8 mouse cellular contexts compared by ENCODE assay signal in genomic region chr2:118663804-118664766, GRCm38 (mm10). TPM values are rescaled to one million over a fixed set of nuclear protein-coding genes. Genes with fewer than 3 reads are reported as not detected.
DNase-seq lines count a peak whose midpoint lies in the region; ATAC-seq and TF ChIP-seq lines count a peak whose summit lies in the region.
"Had no signal": no experiment of that assay in that cellular context is flagged by ENCODE, and none has a peak within 500 bp of the region (broad histone marks: within the 10 kb centered on the region; RNA-seq: fewer than 3 reads in every experiment).

No protein-coding gene starts in this region.

- H3K4me2 ChIP-seq in forebrain, embryonic 14.5 days (ENCODE audit: low read length) = peak overlapping the region; percentile 68
- peak overlapping the region; percentile 62 for H3K4me2 ChIP-seq in intestine, embryonic 14.5 days (ENCODE audit: low read length)
- H3K4me2 ChIP-seq in liver, embryonic 16.5 days (ENCODE audit: low read depth, low read length) = peak overlapping the region; percentile 91

- H3K27me3 ChIP-seq in spleen, adult 2 months (ENCODE audit: control insufficient read depth, insufficient read depth, low read length) = 0 out of 2 replicates have a peak, but pooled peaks cover 3% of the 10 kb centered on the region
- 0 out of 2 replicates have a peak, but pooled peaks cover 3% of the 10 kb centered on the region for H3K27me3 ChIP-seq in forebrain, embryonic 14.5 days (replicated peaks; ENCODE audit: control insufficient read depth, insufficient read depth, low read length)
- H3K27me3 ChIP-seq in intestine, embryonic 14.5 days (replicated peaks; ENCODE audit: control insufficient read depth, insufficient read depth, low read length) = peaks cover 17% of the 10 kb centered on the region
- no peaks in the 10 kb centered on the region for H3K27me3 ChIP-seq in liver, embryonic 16.5 days (ENCODE audit: control insufficient read depth, insufficient read depth, low read depth, low read length)
- no peaks in the 10 kb centered on the region for H3K27me3 ChIP-seq in small intestine, adult 2 months (ENCODE audit: control insufficient read depth, insufficient read depth, low read length)

- no peak for DNase-seq in spleen, adult 2 months (ENCODE audit: low read depth in 1 of 2, low spot score in 2 of 2)
- no peak for DNase-seq in spleen, adult 18-20 months
- no peak for DNase-seq in forebrain, embryonic 14.5 days (ENCODE audit: low spot score)
- peak; percentile 73 for DNase-seq in intestine, embryonic 14.5 days (ENCODE audit: low spot score)
- DNase-seq in ovary, postnatal 10 days (ENCODE audit: low spot score) = no peak

- H3K36me3 ChIP-seq in spleen, adult 2 months (ENCODE audit: control insufficient read depth, insufficient read depth, low read length) = no peaks in the 10 kb centered on the region
- no peaks in the 10 kb centered on the region for H3K36me3 ChIP-seq in forebrain, embryonic 14.5 days (ENCODE audit: control insufficient read depth, insufficient read depth, low read length)
- no peaks in the 10 kb centered on the region for H3K36me3 ChIP-seq in intestine, embryonic 14.5 days (ENCODE audit: control insufficient read depth, insufficient read depth, low read length)
- H3K36me3 ChIP-seq in liver, embryonic 16.5 days (ENCODE audit: control insufficient read depth, insufficient read depth) = no peaks in the 10 kb centered on the region
- H3K36me3 ChIP-seq in small intestine, adult 2 months (ENCODE audit: control insufficient read depth, insufficient read depth, low read length) = no peaks in the 10 kb centered on the region

- H3K27ac ChIP-seq in spleen, adult 2 months (ENCODE audit: insufficient read depth, low read length) = no peak overlapping the region
- H3K27ac ChIP-seq in forebrain, embryonic 14.5 days (ENCODE audit: low read depth, low read length) = 0 out of 2 replicates have a peak overlapping the region, but pooled peaks have one; percentile 17
- H3K27ac ChIP-seq in intestine, embryonic 14.5 days (ENCODE audit: low read depth) = no peak overlapping the region
- H3K27ac ChIP-seq in liver, embryonic 16.5 days (ENCODE audit: low read length) = no peak overlapping the region
- H3K27ac ChIP-seq in small intestine, adult 2 months (ENCODE audit: insufficient read depth, low read depth, low read length) = no peak overlapping the region
- H3K27ac ChIP-seq: macrophage had no signal

- TF ChIP-seq CTCF in spleen, adult 2 months (IDR thresholded peaks at IDR 0.05; ENCODE audit: extremely low read depth, insufficient read depth, insufficient read length, insufficient replicate concordance) = no peak
- no peak for TF ChIP-seq CTCF in small intestine, adult 2 months (IDR thresholded peaks at IDR 0.05; ENCODE audit: extremely low read depth, insufficient read length, insufficient replicate concordance, low read depth, low read length)

- WGBS in spleen, adult 2 months = 84% methylated on average over 19 of the region's 19 CpGs
- 48% methylated on average over 19 of the region's 19 CpGs for WGBS in forebrain, embryonic 14.5 days
- 51% methylated on average over 19 of the region's 19 CpGs for WGBS in intestine, embryonic 14.5 days
- WGBS in liver, embryonic 16.5 days (ENCODE audit: insufficient replicate concordance) = 54% methylated on average over 19 of the region's 19 CpGs
- WGBS in small intestine, adult 2 months = 48% methylated on average over 19 of the region's 19 CpGs

- peak overlapping the region; percentile 67 for H3K9ac ChIP-seq in forebrain, embryonic 14.5 days (ENCODE audit: low read length)
- no peak overlapping the region for H3K9ac ChIP-seq in intestine, embryonic 14.5 days (ENCODE audit: low read length)
- H3K9ac ChIP-seq in liver, embryonic 16.5 days (ENCODE audit: low read depth, low read length) = peak overlapping the region; percentile 69

- ATAC-seq in forebrain, embryonic 14.5 days = peak; percentile 26; the same call in 1 of the 2 replicates
- peak; percentile 33; the same call in 1 of the 2 replicates for ATAC-seq in intestine, embryonic 14.5 days (replicated peaks; ENCODE audit: low FRiP score, low TSS enrichment, low read depth)
- ATAC-seq in liver, embryonic 16.5 days (ENCODE audit: low read depth) = no peak

- H3K4me3 ChIP-seq in spleen, adult 2 months (ENCODE audit: extremely low read depth, insufficient read depth, insufficient read length) = peak overlapping the region; percentile 39; the same call in 1 of the 2 replicates
- H3K4me3 ChIP-seq in forebrain, embryonic 14.5 days (ENCODE audit: low read depth, low read length) = peak overlapping the region; percentile 40
- H3K4me3 ChIP-seq in intestine, embryonic 14.5 days (ENCODE audit: low read depth, low read length) = peak overlapping the region; percentile 34; the same call in 1 of the 2 replicates
- H3K4me3 ChIP-seq in liver, embryonic 16.5 days (ENCODE audit: low read depth, low read length) = peak overlapping the region; percentile 64
- H3K4me3 ChIP-seq in small intestine, adult 2 months (ENCODE audit: low read depth, low read length) = peak overlapping the region; percentile 50

- no peak for TF ChIP-seq POLR2A in spleen, adult 2 months (IDR thresholded peaks at IDR 0.05; ENCODE audit: low read depth, low read length)
- TF ChIP-seq POLR2A in small intestine, adult 2 months (IDR thresholded peaks at IDR 0.05; ENCODE audit: low read depth, low read length) = no peak

- H3K9me3 ChIP-seq in forebrain, embryonic 14.5 days (replicated peaks; ENCODE audit: control insufficient read depth, low read length) = no peaks in the 10 kb centered on the region
- H3K9me3 ChIP-seq in intestine, embryonic 14.5 days (ENCODE audit: control insufficient read depth, low read length) = no peaks in the 10 kb centered on the region
- no peaks in the 10 kb centered on the region for H3K9me3 ChIP-seq in liver, embryonic 16.5 days (replicated peaks; ENCODE audit: control insufficient read depth, low read length)

- H3K4me1 ChIP-seq in spleen, adult 2 months (ENCODE audit: control insufficient read depth, insufficient read depth, insufficient read length) = peaks cover 11% of the 10 kb centered on the region
- peaks cover 15% of the 10 kb centered on the region for H3K4me1 ChIP-seq in forebrain, embryonic 14.5 days (ENCODE audit: control insufficient read depth, insufficient read depth, low read length)
- H3K4me1 ChIP-seq in intestine, embryonic 14.5 days (replicated peaks; ENCODE audit: control insufficient read depth, insufficient read depth, low read length) = peaks cover 15% of the 10 kb centered on the region; the same call in 1 of the 2 replicates
- peaks cover 46% of the 10 kb centered on the region for H3K4me1 ChIP-seq in liver, embryonic 16.5 days (ENCODE audit: control insufficient read depth, low read depth, low read length)
- peaks cover 34% of the 10 kb centered on the region for H3K4me1 ChIP-seq in small intestine, adult 2 months (ENCODE audit: control insufficient read depth, insufficient read depth, insufficient read length, low read length)

RNA-seq across cellular contexts. Expression of gene Pak6, which starts 1.0 kb away (rescaled TPM):
- 0.33 and 0.45 TPM in 2 replicates for polyA plus RNA-seq in spleen, adult 2 months (2012; rRNA removed)
- 14.0 and 18.7 TPM in 2 replicates for polyA plus RNA-seq in forebrain, embryonic 14.5 days (2014; fragmentation: Nextera tagmentation; extraction: Ambion mirVana)
- polyA plus RNA-seq in intestine, embryonic 14.5 days (2014; fragmentation: Nextera tagmentation; extraction: Ambion mirVana) = 2.4 and 2.7 TPM in 2 replicates
- 0.14 and 0.30 TPM in 2 replicates for polyA plus RNA-seq in liver, embryonic 16.5 days (2015; fragmentation: Nextera tagmentation; extraction: Ambion mirVana)
- 1.8 and 2.0 TPM in 2 replicates for polyA plus RNA-seq in small intestine, adult 2 months (2012; rRNA removed)
- polyA plus RNA-seq: macrophage had no signal

RNA-seq across cellular contexts. Expression of gene Ankrd63, which starts 39.7 kb away (rescaled TPM):
- polyA plus RNA-seq in spleen, adult 2 months (2012; rRNA removed) = 0.02 and 0.04 TPM in 2 replicates
- polyA plus RNA-seq in forebrain, embryonic 14.5 days (2014; fragmentation: Nextera tagmentation; extraction: Ambion mirVana) = 0.28 and 0.41 TPM in 2 replicates
- 0.19 and 0.20 TPM in 2 replicates for polyA plus RNA-seq in intestine, embryonic 14.5 days (2014; fragmentation: Nextera tagmentation; extraction: Ambion mirVana)
- polyA plus RNA-seq in liver, embryonic 16.5 days (2015; fragmentation: Nextera tagmentation; extraction: Ambion mirVana) = 0.02 and 0.06 TPM in 2 replicates
- 0.13 and 1.4 TPM in 2 replicates for polyA plus RNA-seq in small intestine, adult 2 months (2012; rRNA removed)
- polyA plus RNA-seq: macrophage had no signal
